Mouse (Mus musculus): Measurements from ENCODE around the gene Tgfbr3l.
A peak's percentile ranks its signal among the peaks of the same experiment; 100 is the strongest.

DNA sequence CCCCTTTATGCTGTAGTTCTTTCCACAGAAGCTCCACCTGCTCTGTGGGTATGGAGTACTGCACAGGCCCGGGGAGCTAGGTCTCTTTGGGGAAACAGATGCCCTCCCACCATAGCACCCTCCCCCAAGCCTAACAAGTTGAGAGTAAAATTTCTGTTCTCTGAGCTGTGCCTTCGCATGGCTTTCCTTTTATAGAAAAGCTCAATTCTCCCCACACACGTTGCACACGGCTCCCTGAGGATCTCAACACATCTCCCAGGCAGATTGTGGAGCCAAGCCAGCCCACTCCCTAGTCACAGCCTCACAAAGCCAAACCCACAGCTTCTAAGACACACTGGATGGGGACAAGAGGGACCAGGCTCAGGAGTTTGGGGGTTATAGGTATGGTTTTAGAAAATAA is 8.9 kb downstream of the Tgfbr3l start:
- TF ChIP-seq CTCF (IDR thresholded peaks at IDR 0.05; ENCODE audit: extremely low read depth, insufficient read depth, low read length) (no peak), POLR2A (IDR thresholded peaks at IDR 0.05; ENCODE audit: extremely low read depth, insufficient read depth, low read length) (peak; percentile 84; the same call in 1 of the 2 replicates)
